Mouse (Mus musculus) myocyte (in vitro differentiated cells): ENCODE data around the gene Gm3500. TPM values are rescaled to one million over a fixed set of nuclear protein-coding genes. Genes with fewer than 3 reads are reported as not detected.
"Not testable (repeated sequence)": the region's sequence is repeated elsewhere in the genome, so short reads cannot be mapped to it uniquely, and the experiment has no call there.

Source experiments
- H3K27me3 ChIP-seq: one replicate; pipeline ENCODE4 v1.6.1; 2011; ENCODE audit not compliant: control insufficient read depth, insufficient read depth, insufficient read length
- H3K36me3 ChIP-seq: one replicate; pipeline ENCODE4 v1.6.1; 2011; ENCODE audit not compliant: control insufficient read depth, insufficient read depth
- H3K4me2 ChIP-seq: one replicate; pipeline ENCODE4 v1.6.1; 2011; ENCODE audit warnings: low read depth, control low read depth
- H3K4me3 ChIP-seq: one replicate; pipeline ENCODE4 v1.5.1; 2011; ENCODE audit warnings: mild to moderate bottlenecking, control low read depth, moderate library complexity
- H3K79me2 ChIP-seq: one replicate; pipeline ENCODE4 v1.6.1; 2011; ENCODE audit not compliant: control insufficient read depth, insufficient read depth
- H3ac ChIP-seq: one replicate; pipeline ENCODE4 v1.6.1; 2011; ENCODE audit not compliant: control insufficient read depth, insufficient read length
- polyA plus RNA-seq: library from polyadenylated mRNA; unstranded; fragments of >200 nt; fragmentation: generic; extraction: Trizol; gene quantifications from one replicate; pipeline ENCODE4 v1.2.1, GENCODE M21; 2012; ENCODE audit warnings: missing spikeins

Gm3500 gene
- polyA plus RNA-seq: not detected

- not testable (repeated sequence) for H3ac ChIP-seq, H3K4me2 ChIP-seq, H3K27me3 ChIP-seq, H3K79me2 ChIP-seq, H3K36me3 ChIP-seq, H3K4me3 ChIP-seq
Measured at GRCm38 (mm10) chr14:5388949-5389348, at the start of gene Gm3500. Gene Gm3500, minus strand, starts transcription at chr14:5389049.

- H3K27me3 ChIP-seq, H3K79me2 ChIP-seq, H3K4me3 ChIP-seq, H3K4me2 ChIP-seq, H3K36me3 ChIP-seq, H3ac ChIP-seq: not testable (repeated sequence)
Measured at GRCm38 (mm10) chr14:5334828-5335227, 54.0 kb downstream of the Gm3500 start, which contains the start of gene Gm3542. Gene Gm3542, minus strand, starts transcription at chr14:5334928.

Other genes with a start within 250 kb of the Gm3500 start
- not detected for gene Gm3317, start 224.5 kb downstream of the Gm3500 start, polyA plus RNA-seq
- not detected for gene Gm8271, start 203.3 kb downstream of the Gm3500 start, polyA plus RNA-seq
- gene Gm3526, start 128.5 kb downstream of the Gm3500 start, polyA plus RNA-seq: not detected
- not detected for gene Gm3542, start 54.1 kb downstream of the Gm3500 start, polyA plus RNA-seq
- gene Gm3194, start 66.4 kb upstream of the Gm3500 start, polyA plus RNA-seq: not detected
- gene Gm8246, start 88.8 kb upstream of the Gm3500 start, polyA plus RNA-seq: not detected
- gene Gm3187, start 95.2 kb upstream of the Gm3500 start, polyA plus RNA-seq: not detected
- gene Gm3488, start 112.6 kb upstream of the Gm3500 start, polyA plus RNA-seq: not detected
- not detected for gene Gm3532, start 149.4 kb upstream of the Gm3500 start, polyA plus RNA-seq
- gene Gm8265, start 244.0 kb upstream of the Gm3500 start, polyA plus RNA-seq: not detected